Mouse (Mus musculus) left cerebral cortex, postnatal 10 days (tissue): ENCODE measurements around the gene Mrln. TPM values are rescaled to one million over a fixed set of nuclear protein-coding genes. Genes with fewer than 3 reads are reported as not detected.

Source experiments
- total RNA-seq, 2 experiments: library from RNA; stranded (reverse); gene quantifications; 2 replicates each; pipeline ENCODE4 v1.2.3; 2021

The Mrln gene
- total RNA-seq, 2 experiments from 2014 or later: not detected

Other genes starting within 250 kb of the Mrln start
- 10 to 100 TPM; 56.2 to 62.9 TPM for gene Ccdc6, start 107.5 kb upstream of the Mrln start, total RNA-seq
- 1 to 10 TPM; 4.4 to 5.0 TPM for gene Slc16a9, start 40.4 kb downstream of the Mrln start, total RNA-seq
- gene Fam13c, start 235.8 kb downstream of the Mrln start, total RNA-seq: 10 to 100 TPM; 39.1 to 39.9 TPM